Mouse (Mus musculus) embryonic facial prominence, embryonic 15.5 days (tissue): Measurements from ENCODE around the gene Itgb5. TPM values are rescaled to one million over a fixed set of nuclear protein-coding genes. Genes with fewer than 3 reads are reported as not detected.

Experiments
- ATAC-seq: fragments of 200-750 bp; cut with Nextera tagmentation; 2 replicates; pipeline ENCODE4 v1.8.0; 2017; ENCODE audit warnings: low read depth, moderate TSS enrichment; ENCODE audit not compliant: insufficient number of reproducible peaks, low FRiP score, low TSS enrichment
- H3K27ac ChIP-seq: fragments of 300-500 bp; sonication (generic); replicated peaks from 2 replicates; pipeline ENCODE4 v1.5.1; 2015; ENCODE audit warnings: mild to moderate bottlenecking, inconsistent platforms
- H3K27me3 ChIP-seq: fragments of 300-500 bp; sonication (generic); 2 replicates; pipeline ENCODE4 v1.6.1; 2015; ENCODE audit warnings: inconsistent platforms
- H3K36me3 ChIP-seq: fragments of 300-500 bp; sonication (generic); 2 replicates; pipeline ENCODE4 v1.6.1; 2015; ENCODE audit warnings: mild to moderate bottlenecking, inconsistent platforms
- H3K4me1 ChIP-seq: fragments of 300-500 bp; sonication (generic); 2 replicates; pipeline ENCODE4 v1.6.1; 2015; ENCODE audit warnings: inconsistent platforms
- H3K4me2 ChIP-seq: fragments of 300-500 bp; sonication (generic); replicated peaks from 2 replicates; pipeline ENCODE4 v1.6.1; 2015; ENCODE audit warnings: mild to moderate bottlenecking, inconsistent platforms
- H3K4me3 ChIP-seq: fragments of 300-500 bp; sonication (generic); replicated peaks from 2 replicates; pipeline ENCODE4 v1.5.1; 2015; ENCODE audit warnings: mild to moderate bottlenecking, inconsistent platforms
- H3K9ac ChIP-seq: fragments of 300-500 bp; sonication (generic); 2 replicates; pipeline ENCODE4 v1.6.1; 2015; ENCODE audit warnings: inconsistent platforms
- H3K9me3 ChIP-seq: fragments of 300-500 bp; sonication (generic); replicated peaks from 2 replicates; pipeline ENCODE4 v1.6.1; 2016; ENCODE audit warnings: inconsistent platforms
- WGBS: fragments of 180-500 bp; shearing (Covaris S2); methylation state at CpG from one replicate; pipeline ENCODE4 v1.1.7; 2015; 5-methylcytosine and 5-hydroxymethylcytosine counted together
- polyA plus RNA-seq: library from polyadenylated mRNA; unstranded; fragments of >200 nt; fragmentation: Nextera tagmentation; extraction: Ambion mirVana; gene quantifications from 2 replicates; pipeline ENCODE4 v1.2.1, GENCODE M21; 2015

The Itgb5 gene
- polyA plus RNA-seq, 1 experiment from 2014 or later = 123 TPM

DNA sequence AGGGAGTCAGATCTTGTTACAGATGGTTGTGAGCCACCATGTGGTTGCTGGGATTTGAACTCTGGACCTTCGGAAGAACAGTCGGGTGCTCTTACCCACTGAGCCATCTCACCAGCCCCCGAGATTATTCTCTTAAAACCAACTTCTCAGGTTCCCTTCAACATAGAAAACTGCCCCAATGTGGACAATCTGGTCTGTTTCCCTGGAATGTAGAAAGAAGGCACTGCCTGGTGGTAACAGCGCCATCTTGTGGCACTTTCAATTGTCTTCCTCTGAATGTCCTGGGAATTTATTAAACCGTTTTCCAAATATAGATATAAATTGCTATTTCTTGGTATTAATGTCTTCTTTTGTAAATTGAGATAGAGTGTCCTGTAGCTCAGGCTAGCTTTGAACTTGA is 31.6 kb upstream of the Itgb5 start:
- ATAC-seq = no peak
- Histone ChIP-seq H3K9me3 (no peaks in the 10 kb centered on the region), H3K36me3 (no peaks in the 10 kb centered on the region), H3K4me2 (no peak overlapping the region), H3K27ac (no peak overlapping the region), H3K4me3 (no peak overlapping the region), H3K9ac (no peak overlapping the region), H3K4me1 (no peaks in the 10 kb centered on the region), H3K27me3 (no peaks in the 10 kb centered on the region)
- WGBS = 53% methylated on average over 5 of the region's 5 CpGs

DNA sequence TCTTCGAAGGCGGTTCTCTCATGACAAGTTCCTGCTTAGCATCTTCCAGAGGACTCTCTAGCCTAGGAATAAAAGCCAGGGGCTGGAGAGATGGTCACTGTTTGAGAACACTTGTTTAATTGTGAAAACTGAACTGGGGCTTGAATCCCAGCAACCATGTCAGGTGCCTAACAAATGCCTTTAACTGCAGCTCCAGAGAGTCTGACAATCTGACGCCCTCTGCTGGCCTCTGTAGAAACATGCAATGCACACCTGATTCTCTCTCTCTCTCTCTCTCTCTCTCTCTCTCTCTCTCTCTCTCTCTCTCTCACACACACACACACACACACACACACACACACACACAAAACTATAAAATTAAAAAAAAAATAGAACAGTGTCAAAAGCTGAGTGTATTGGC is 19.5 kb upstream of the Itgb5 start:
- Histone ChIP-seq H3K27me3 (no peaks in the 10 kb centered on the region), H3K36me3 (no peaks in the 10 kb centered on the region), H3K4me1 (no peaks in the 10 kb centered on the region), H3K27ac (no peak overlapping the region), H3K4me2 (no peak overlapping the region), H3K4me3 (no peak overlapping the region), H3K9me3 (no peaks in the 10 kb centered on the region), H3K9ac (no peak overlapping the region)
- 70% methylated on average over 3 of the region's 3 CpGs for WGBS
- ATAC-seq = no peak

DNA sequence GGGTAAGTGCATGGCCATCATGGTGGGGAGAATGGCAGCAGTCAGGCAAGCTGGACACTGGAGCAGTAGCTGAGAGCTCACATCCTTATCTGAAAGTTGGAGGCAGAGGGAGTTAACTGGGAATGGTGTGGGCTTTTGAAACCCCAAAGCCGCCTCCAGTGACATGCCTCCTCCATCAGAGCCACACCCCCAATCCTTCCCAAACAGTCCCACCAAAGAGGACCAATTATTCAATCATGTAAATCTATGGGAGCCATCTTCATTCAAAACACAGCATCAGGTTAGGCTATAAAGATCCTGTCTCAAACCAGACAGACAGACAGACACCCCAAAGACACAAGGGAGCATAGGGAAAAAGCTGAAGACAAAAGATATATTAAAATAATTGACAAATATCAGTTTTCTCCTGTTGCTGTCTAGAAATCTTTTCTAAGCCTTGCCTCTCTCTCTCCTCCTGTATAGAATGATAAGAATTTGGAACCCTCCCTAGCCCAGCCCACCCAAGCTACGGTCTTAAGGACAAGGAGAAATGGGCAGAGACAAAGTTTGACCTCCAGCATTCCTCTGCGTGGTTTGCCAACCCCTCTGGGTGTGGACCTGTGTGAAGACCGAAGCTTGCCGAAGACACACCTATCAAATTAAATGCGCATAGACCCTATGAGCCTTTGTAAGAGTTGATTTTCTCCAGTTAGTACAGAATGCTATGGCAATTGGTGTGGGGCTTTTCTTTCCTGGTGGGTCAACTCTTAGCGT is 10.9 kb upstream of the Itgb5 start:
- H3K4me2 ChIP-seq = no peak overlapping the region
- H3K36me3 ChIP-seq = no peaks in the 10 kb centered on the region
- H3K9me3 ChIP-seq = no peaks in the 10 kb centered on the region
- 0 out of 2 replicates have a peak, but pooled peaks cover 4% of the 10 kb centered on the region for H3K4me1 ChIP-seq
- H3K4me3 ChIP-seq = no peak overlapping the region
- H3K27ac ChIP-seq = no peak overlapping the region
- WGBS = 85% methylated on average over 7 of the region's 7 CpGs
- H3K9ac ChIP-seq = no peak overlapping the region
- 0 out of 2 replicates have a peak, but pooled peaks cover 4% of the 10 kb centered on the region for H3K27me3 ChIP-seq
- ATAC-seq = no peak

DNA sequence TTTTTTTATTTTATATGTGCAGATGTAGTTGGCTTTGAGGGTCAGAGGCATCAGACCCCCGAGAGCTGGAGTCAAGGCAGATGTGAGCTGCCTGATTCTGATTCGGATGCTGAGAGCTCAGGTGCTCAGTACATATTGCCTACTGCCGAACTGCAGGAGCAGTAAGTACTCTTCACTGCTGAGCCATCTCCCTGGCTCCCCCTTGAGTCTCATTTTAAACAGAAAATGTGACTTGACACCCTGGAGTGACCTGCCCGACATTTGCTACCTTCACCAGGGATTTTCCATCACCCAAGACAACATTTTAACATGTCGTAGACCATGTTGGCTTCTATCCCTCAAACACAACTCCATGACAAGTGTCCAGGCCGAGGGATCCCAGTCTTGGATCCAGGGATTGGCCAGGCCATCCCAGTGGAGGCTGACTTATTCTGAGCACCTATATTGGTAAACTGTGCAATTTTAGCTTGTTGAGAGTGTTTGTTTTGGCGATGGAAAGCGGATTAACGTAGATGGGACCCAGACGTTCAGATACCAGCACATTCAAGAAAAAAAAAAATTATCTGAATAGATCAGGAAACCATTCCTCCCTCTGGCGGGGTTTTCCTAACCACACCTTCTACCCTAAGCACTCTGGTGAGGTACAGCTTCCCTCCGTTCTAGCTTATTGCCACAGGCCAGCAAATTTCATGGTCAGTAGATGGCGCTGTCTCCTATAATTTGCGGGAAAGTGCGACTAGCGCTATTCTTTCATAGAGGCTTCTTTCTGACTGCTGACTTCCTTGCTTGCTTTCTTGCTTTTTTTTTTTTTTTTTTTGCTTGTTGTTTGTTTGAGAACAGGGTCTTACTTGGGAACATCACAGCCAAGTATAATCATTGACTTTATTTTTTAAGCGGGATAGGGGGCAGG is 8.9 kb upstream of the Itgb5 start:
- Histone ChIP-seq H3K36me3 (no peaks in the 10 kb centered on the region), H3K27ac (no peak overlapping the region), H3K9me3 (no peaks in the 10 kb centered on the region), H3K27me3 (0 out of 2 replicates have a peak, but pooled peaks cover 4% of the 10 kb centered on the region), H3K4me3 (no peak overlapping the region), H3K4me2 (no peak overlapping the region), H3K9ac (no peak overlapping the region), H3K4me1 (0 out of 2 replicates have a peak, but pooled peaks cover 4% of the 10 kb centered on the region)
- no peak for ATAC-seq
- 17% methylated on average over 17 of the region's 17 CpGs for WGBS

DNA sequence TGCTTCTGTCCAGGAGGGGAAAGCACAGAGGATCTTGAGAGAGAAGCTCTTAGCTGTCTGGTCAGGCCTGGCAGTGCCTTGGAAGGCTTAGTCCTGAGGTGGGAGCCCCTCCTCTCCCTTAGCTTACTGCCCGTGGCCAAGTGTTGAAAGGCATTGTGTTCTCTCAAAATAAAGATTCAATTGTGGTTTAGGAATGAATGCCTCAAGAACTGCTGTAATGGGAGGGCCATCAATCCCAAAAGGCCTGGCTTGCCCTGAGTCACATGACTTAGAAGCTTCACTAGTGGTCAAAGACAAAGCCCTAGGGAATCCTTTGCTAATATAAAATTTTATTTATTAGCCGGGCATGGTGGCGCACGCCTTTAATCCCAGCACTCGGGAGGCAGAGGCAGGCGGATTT is 4.9 kb upstream of the Itgb5 start:
- Histone ChIP-seq H3K27ac (no peak overlapping the region), H3K27me3 (0 out of 2 replicates have a peak, but pooled peaks cover 4% of the 10 kb centered on the region), H3K9me3 (no peaks in the 10 kb centered on the region), H3K36me3 (no peaks in the 10 kb centered on the region), H3K4me3 (no peak overlapping the region), H3K4me1 (0 out of 2 replicates have a peak, but pooled peaks cover 9% of the 10 kb centered on the region), H3K9ac (no peak overlapping the region), H3K4me2 (no peak overlapping the region)
- WGBS = 76% methylated on average over 6 of the region's 6 CpGs
- ATAC-seq = no peak

DNA sequence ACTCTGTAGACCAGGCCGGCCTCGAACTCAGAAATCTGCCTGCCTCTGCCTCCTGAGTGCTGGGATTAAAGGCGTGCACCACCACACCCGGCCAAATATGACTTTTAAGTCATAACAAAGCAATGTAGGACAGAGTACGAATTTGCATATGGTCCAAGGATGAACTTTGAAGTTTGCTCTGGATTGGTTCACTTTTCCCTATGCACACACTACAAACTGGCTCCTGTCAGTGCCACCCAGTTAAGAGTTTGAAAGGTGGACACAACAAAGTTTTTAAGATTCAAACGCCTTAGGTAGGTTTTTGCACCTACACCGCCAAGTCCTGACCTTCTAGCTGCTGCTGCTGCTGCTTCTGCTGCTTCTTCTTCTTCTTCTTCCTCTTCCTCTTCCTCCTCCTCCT is 969 bp upstream of the Itgb5 start:
- no peaks in the 10 kb centered on the region for H3K36me3 ChIP-seq
- no peak overlapping the region for H3K4me2 ChIP-seq
- no peaks in the 10 kb centered on the region for H3K9me3 ChIP-seq
- H3K4me3 ChIP-seq = 0 out of 2 replicates have a peak overlapping the region, but pooled peaks have one; percentile 80
- H3K27ac ChIP-seq = no peak overlapping the region
- no peaks in the 10 kb centered on the region for H3K27me3 ChIP-seq
- 85% methylated on average over 7 of the region's 7 CpGs for WGBS
- peaks cover 22% of the 10 kb centered on the region for H3K4me1 ChIP-seq
- no peak for ATAC-seq
- H3K9ac ChIP-seq = no peak overlapping the region

DNA sequence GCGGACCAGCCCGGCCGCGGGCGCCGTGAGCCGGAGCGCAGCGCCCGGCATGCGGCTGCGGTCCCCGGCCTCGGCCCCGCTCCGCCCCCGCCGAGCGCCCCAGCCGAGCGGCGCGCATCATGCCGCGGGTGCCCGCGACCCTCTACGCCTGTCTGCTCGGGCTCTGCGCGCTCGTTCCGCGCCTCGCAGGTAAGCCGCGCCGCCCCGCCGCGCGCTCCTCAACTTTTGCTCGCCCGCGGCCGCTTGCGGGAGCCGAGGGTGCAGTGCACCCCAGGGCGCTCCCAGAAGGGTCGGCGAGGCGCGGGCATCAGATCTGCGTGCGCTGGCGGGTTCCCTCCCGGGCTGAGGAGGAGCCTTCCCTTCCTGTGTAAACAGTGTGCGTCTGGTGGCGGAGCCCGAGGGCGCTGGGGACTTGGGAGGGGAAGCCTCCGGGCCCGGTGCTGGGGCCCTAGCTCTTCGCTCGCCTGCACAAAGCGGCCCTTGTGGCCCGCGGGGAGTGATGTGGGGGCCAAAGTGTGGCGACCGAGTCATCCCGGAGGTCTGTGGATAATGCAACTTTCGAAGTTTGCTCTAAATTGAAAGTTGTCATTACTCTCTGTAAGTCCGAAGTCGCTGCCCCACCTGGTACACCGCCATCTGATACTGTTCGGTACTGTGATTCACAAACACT is 512 bp downstream of the Itgb5 start:
- ATAC-seq = peak; percentile 76
- WGBS = under 1% methylated on average over 76 of the region's 76 CpGs

DNA sequence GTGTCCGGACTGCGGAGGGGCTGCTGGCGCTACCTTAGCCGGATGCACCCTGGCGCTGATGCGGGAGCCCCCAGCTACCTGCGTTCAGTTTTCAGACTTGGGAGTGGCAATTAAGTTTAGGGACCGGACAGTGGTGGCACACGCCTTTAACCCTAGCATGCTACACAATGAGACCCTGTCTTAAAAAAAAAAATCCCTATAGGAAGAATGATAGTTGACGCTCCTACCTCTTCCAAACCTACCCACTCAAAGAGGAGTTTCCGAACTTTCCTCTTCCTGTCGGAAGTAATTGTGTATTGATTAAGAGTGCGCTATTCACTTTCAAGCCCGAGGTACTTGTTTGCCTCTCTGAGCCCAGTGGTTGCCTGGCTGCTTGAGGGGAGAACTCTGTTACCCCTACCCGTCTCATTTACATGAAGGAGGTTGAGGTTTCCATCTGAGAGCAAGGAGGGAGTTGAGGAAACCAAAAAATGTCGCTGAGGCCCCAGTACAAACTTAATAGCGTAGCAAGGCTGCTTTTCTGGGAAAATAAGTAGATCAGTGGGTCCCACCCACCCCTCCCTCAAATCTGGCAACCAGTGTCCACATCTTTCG is 1.1 kb downstream of the Itgb5 start:
- Histone ChIP-seq H3K9me3 (no peaks in the 10 kb centered on the region), H3K4me2 (peak overlapping the region; percentile 78), H3K4me3 (peak overlapping the region; percentile 80), H3K27me3 (no peaks in the 10 kb centered on the region), H3K27ac (peak overlapping the region; percentile 93), H3K4me1 (peaks cover 37% of the 10 kb centered on the region), H3K36me3 (no peaks in the 10 kb centered on the region), H3K9ac (peak overlapping the region; percentile 80)
- no peak for ATAC-seq
- 2% methylated on average over 18 of the region's 18 CpGs for WGBS

More for the DNA sequence above, 512 bp downstream of the Itgb5 start:
- Histone ChIP-seq H3K4me3 (peak overlapping the region; percentile 80), H3K27me3 (no peaks in the 10 kb centered on the region), H3K4me1 (peaks cover 37% of the 10 kb centered on the region), H3K9ac (peak overlapping the region; percentile 80), H3K27ac (peak overlapping the region; percentile 93), H3K4me2 (peak overlapping the region; percentile 78), H3K36me3 (no peaks in the 10 kb centered on the region), H3K9me3 (no peaks in the 10 kb centered on the region)

DNA sequence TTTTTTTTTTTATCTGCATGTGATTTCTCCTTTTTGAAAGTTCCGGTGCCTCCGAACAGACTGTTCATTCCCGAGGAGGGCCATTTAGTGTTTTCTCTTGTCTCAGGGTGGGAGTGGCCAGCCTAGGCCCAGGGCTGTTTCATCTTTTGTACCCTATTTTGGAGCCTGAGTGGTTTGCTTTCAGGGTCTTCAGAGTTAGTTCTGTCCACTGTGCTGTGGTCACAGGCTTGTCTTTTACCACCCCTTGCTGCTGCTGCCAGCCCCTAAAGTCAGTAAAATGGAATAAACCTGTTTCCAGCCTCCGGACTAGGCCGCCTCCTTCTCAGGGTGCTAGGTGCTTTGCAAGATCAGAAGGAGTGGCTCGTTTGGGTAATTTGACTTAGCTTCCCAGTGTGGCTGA is 2.6 kb downstream of the Itgb5 start:
- no peak for ATAC-seq
- H3K27me3 ChIP-seq = no peaks in the 10 kb centered on the region
- H3K9me3 ChIP-seq = no peaks in the 10 kb centered on the region
- H3K4me3 ChIP-seq = peak overlapping the region; percentile 37
- peak overlapping the region; percentile 92 for H3K27ac ChIP-seq
- peak overlapping the region; percentile 61 for H3K4me2 ChIP-seq
- peaks cover 46% of the 10 kb centered on the region for H3K4me1 ChIP-seq
- H3K36me3 ChIP-seq = no peaks in the 10 kb centered on the region
- 47% methylated on average over 6 of the region's 6 CpGs for WGBS
- H3K9ac ChIP-seq = no peak overlapping the region

DNA sequence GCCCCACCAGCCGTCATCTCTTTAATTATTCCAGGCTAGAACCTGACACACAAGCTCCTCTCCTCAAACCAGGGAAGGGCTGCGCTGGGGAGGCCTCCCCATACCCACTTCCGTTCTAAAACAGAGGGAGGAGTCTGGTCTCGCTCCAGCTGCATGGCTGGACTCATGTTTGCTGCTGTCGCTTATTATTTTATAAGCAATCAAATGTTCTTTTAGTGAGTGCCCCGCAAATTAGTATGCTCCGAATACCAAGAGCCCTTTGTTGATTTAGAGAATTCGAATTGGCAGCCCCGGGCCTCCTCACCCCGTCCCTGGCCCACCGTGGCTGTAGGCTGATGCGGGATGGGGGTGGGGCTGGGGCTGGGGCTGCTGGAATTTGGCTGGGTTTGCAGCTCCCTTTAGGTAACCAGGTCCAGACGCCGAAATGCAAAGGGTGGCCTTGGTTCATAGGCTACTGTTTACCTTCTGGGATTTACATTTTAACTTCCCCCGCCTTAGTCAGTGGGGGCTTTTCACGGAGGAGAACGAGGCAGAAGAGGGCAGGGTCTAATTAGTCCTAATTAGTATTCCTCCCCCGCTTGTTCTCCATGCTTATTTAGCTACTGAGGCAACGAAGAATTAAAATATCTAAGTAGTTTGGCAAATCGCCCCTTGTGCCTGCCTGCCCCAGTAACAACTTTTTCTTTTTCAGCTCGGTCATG is 3.4 kb downstream of the Itgb5 start:
- Histone ChIP-seq H3K9me3 (no peaks in the 10 kb centered on the region), H3K4me3 (peak overlapping the region; percentile 37), H3K9ac (no peak overlapping the region), H3K4me1 (peaks cover 54% of the 10 kb centered on the region), H3K4me2 (peak overlapping the region; percentile 61), H3K27me3 (no peaks in the 10 kb centered on the region), H3K27ac (peak overlapping the region; percentile 92), H3K36me3 (no peaks in the 10 kb centered on the region)
- peak; percentile 51 for ATAC-seq
- WGBS = 3% methylated on average over 21 of the region's 21 CpGs
